Mouse (Mus musculus) megakaryocyte, embryonic 14.5 days (primary cell): Measurements from ENCODE around the gene Psenen. TPM values are rescaled to one million over a fixed set of nuclear protein-coding genes. Genes with fewer than 3 reads are reported as not detected.

Experiments used
- H3K27me3 ChIP-seq: replicated peaks from 2 replicates; pipeline ENCODE3; 2012; ENCODE audit warnings: inconsistent platforms
- H3K36me3 ChIP-seq: replicated peaks from 2 replicates; pipeline ENCODE3; 2012; ENCODE audit warnings: low read length, inconsistent platforms, mixed read lengths
- H3K4me1 ChIP-seq: 2 replicates; pipeline ENCODE4 v1.6.1; 2012; ENCODE audit warnings: inconsistent platforms
- H3K4me3 ChIP-seq: replicated peaks from 2 replicates; pipeline ENCODE3; 2012; ENCODE audit warnings: moderate library complexity, mild to moderate bottlenecking, inconsistent platforms
- H3K9me3 ChIP-seq: 2 replicates; pipeline ENCODE4 v1.6.1; 2012; ENCODE audit warnings: inconsistent platforms
- FLI1 ChIP-seq: IDR thresholded peaks from 2 replicates; pipeline ENCODE4 v1.6.1; 2012; ENCODE audit warnings: low read length, inconsistent platforms, mixed read lengths
- GATA1 ChIP-seq: IDR thresholded peaks from 3 replicates; pipeline ENCODE4 v1.6.1; 2012; ENCODE audit warnings: mixed read lengths, low read length, inconsistent platforms, borderline replicate concordance
- polyA plus RNA-seq: library from polyadenylated mRNA; stranded (reverse); fragments of >175 nt; gene quantifications from 2 replicates; pipeline ENCODE4 v1.2.3, GENCODE M21; 2012; ENCODE audit warnings: low replicate concordance; ENCODE audit not compliant: insufficient read depth

Gene Psenen
- polyA plus RNA-seq, 1 experiment = 77.9 TPM

- Histone ChIP-seq H3K27me3 (peaks cover 2% of the 10 kb centered on the region), H3K4me3 (peak within 1 kb of the TSS; percentile 99), H3K36me3 (peaks cover 33% of the 10 kb centered on the region), H3K4me1 (peaks cover 66% of the 10 kb centered on the region), H3K9me3 (no peaks in the 10 kb centered on the region)
- TF ChIP-seq FLI1 (no peak), GATA1 (no peak)
Observed at GRCm38 (mm10) chr7:30588676-30589434, 25.4 kb upstream of the Psenen start, which contains the start of gene Kmt2b. TSS of gene Kmt2b (minus strand) at chr7:30588726.

GRCm38 (mm10) chr7:30587842-30588667, 24.6 kb upstream of the Psenen start:
- H3K36me3 ChIP-seq = peaks cover 41% of the 10 kb centered on the region
- TF ChIP-seq FLI1 = no peak
- no peak for TF ChIP-seq GATA1

GRCm38 (mm10) chr7:30586455-30587020, 23.1 kb upstream of the Psenen start:
- Histone ChIP-seq H3K4me1 (peaks cover 56% of the 10 kb centered on the region), H3K9me3 (no peaks in the 10 kb centered on the region), H3K4me3 (peak overlapping the region; percentile 99), H3K27me3 (no peaks in the 10 kb centered on the region), H3K36me3 (peaks cover 57% of the 10 kb centered on the region)
- TF ChIP-seq FLI1 (no peak), GATA1 (no peak)

More at GRCm38 (mm10) chr7:30587842-30588667, 24.6 kb upstream of the Psenen start:
- Histone ChIP-seq H3K4me1 (peaks cover 64% of the 10 kb centered on the region), H3K4me3 (peak overlapping the region; percentile 99), H3K27me3 (peaks cover 2% of the 10 kb centered on the region), H3K9me3 (no peaks in the 10 kb centered on the region)

GRCm38 (mm10) chr7:30585170-30585569, 21.7 kb upstream of the Psenen start:
- TF ChIP-seq GATA1 = no peak
- TF ChIP-seq FLI1 = no peak
- H3K27me3 ChIP-seq = no peaks in the 10 kb centered on the region
- H3K9me3 ChIP-seq = no peaks in the 10 kb centered on the region
- H3K4me1 ChIP-seq = peaks cover 49% of the 10 kb centered on the region
- H3K4me3 ChIP-seq = no peak overlapping the region
- peaks cover 69% of the 10 kb centered on the region for H3K36me3 ChIP-seq

GRCm38 (mm10) chr7:30584339-30584738, 20.9 kb upstream of the Psenen start:
- Histone ChIP-seq H3K4me1 (peaks cover 41% of the 10 kb centered on the region), H3K9me3 (no peaks in the 10 kb centered on the region), H3K36me3 (peaks cover 78% of the 10 kb centered on the region), H3K4me3 (no peak overlapping the region), H3K27me3 (no peaks in the 10 kb centered on the region)
- no peak for TF ChIP-seq GATA1
- TF ChIP-seq FLI1 = no peak

- Histone ChIP-seq H3K4me3 (no peak overlapping the region), H3K36me3 (peaks cover 99% of the 10 kb centered on the region), H3K9me3 (no peaks in the 10 kb centered on the region), H3K27me3 (no peaks in the 10 kb centered on the region), H3K4me1 (peaks cover 31% of the 10 kb centered on the region)
- no peak for TF ChIP-seq FLI1
- no peak for TF ChIP-seq GATA1
Observed at GRCm38 (mm10) chr7:30581547-30581946, 18.1 kb upstream of the Psenen start.

- Histone ChIP-seq H3K27me3 (no peaks in the 10 kb centered on the region), H3K36me3 (peaks cover 99% of the 10 kb centered on the region), H3K4me3 (no peak overlapping the region), H3K9me3 (no peaks in the 10 kb centered on the region), H3K4me1 (peaks cover 15% of the 10 kb centered on the region; the same call in 1 of the 2 replicates)
- no peak for TF ChIP-seq GATA1
- TF ChIP-seq FLI1 = no peak
Observed at GRCm38 (mm10) chr7:30579950-30580349, 16.5 kb upstream of the Psenen start.

GRCm38 (mm10) chr7:30572969-30573368, 9.5 kb upstream of the Psenen start:
- Histone ChIP-seq H3K27me3 (no peaks in the 10 kb centered on the region), H3K36me3 (peaks cover 100% of the 10 kb centered on the region), H3K4me1 (peaks cover 11% of the 10 kb centered on the region; the same call in 1 of the 2 replicates), H3K4me3 (no peak overlapping the region), H3K9me3 (no peaks in the 10 kb centered on the region)
- TF ChIP-seq GATA1 (no peak), FLI1 (no peak)

GRCm38 (mm10) chr7:30572389-30572788, 9.0 kb upstream of the Psenen start:
- Histone ChIP-seq H3K36me3 (peaks cover 99% of the 10 kb centered on the region), H3K27me3 (no peaks in the 10 kb centered on the region), H3K9me3 (no peaks in the 10 kb centered on the region), H3K4me3 (no peak overlapping the region), H3K4me1 (peaks cover 11% of the 10 kb centered on the region; the same call in 1 of the 2 replicates)
- TF ChIP-seq FLI1 = no peak
